Mouse (Mus musculus) neural tube, embryonic 12.5 days (tissue): ENCODE data around the gene Fem1b. TPM values are rescaled to one million over a fixed set of nuclear protein-coding genes. Genes with fewer than 3 reads are reported as not detected.
A peak's percentile ranks its signal among the peaks of the same experiment; 100 is the strongest.
"Not testable (repeated sequence)": the region's sequence is repeated elsewhere in the genome, so short reads cannot be mapped to it uniquely, and the experiment has no call there.

ENCODE experiments used
- ATAC-seq: fragments of 200-750 bp; cut with Nextera tagmentation; 2 replicates; pipeline ENCODE4 v1.8.0; 2017; ENCODE audit warnings: low read depth, mild to moderate bottlenecking, moderate TSS enrichment, moderate library complexity; ENCODE audit not compliant: low FRiP score
- H3K27ac ChIP-seq: fragments of 300-500 bp; sonication (generic); 2 replicates; pipeline ENCODE4 v1.5.1; 2016
- H3K27me3 ChIP-seq: fragments of 300-500 bp; sonication (generic); replicated peaks from 2 replicates; pipeline ENCODE4 v1.6.1; 2016; ENCODE audit warnings: mild to moderate bottlenecking
- H3K36me3 ChIP-seq: fragments of 300-500 bp; sonication (generic); 2 replicates; pipeline ENCODE4 v1.6.1; 2016; ENCODE audit warnings: mild to moderate bottlenecking
- H3K4me1 ChIP-seq: fragments of 300-500 bp; sonication (generic); 2 replicates; pipeline ENCODE4 v1.6.1; 2016
- H3K4me2 ChIP-seq: fragments of 300-500 bp; sonication (generic); replicated peaks from 2 replicates; pipeline ENCODE4 v1.6.1; 2016; ENCODE audit warnings: mild to moderate bottlenecking
- H3K4me3 ChIP-seq: fragments of 300-500 bp; sonication (generic); 2 replicates; pipeline ENCODE4 v1.5.1; 2016
- H3K9ac ChIP-seq: fragments of 300-500 bp; sonication (generic); 2 replicates; pipeline ENCODE4 v1.6.1; 2016; ENCODE audit warnings: mild to moderate bottlenecking
- H3K9me3 ChIP-seq: fragments of 300-500 bp; sonication (generic); 2 replicates; pipeline ENCODE4 v1.6.1; 2016; ENCODE audit warnings: mild to moderate bottlenecking
- WGBS: fragments of 180-500 bp; shearing (Covaris S2); methylation state at CpG from one replicate; pipeline ENCODE4 v1.1.7; 2016; 5-methylcytosine and 5-hydroxymethylcytosine counted together
- polyA plus RNA-seq: library from polyadenylated mRNA; unstranded; fragments of >200 nt; fragmentation: Nextera tagmentation; extraction: Ambion mirVana; gene quantifications from 2 replicates; pipeline ENCODE4 v1.2.1, GENCODE M21; 2016

Fem1b gene
- 49.9 and 52.8 TPM in 2 replicates for polyA plus RNA-seq

DNA sequence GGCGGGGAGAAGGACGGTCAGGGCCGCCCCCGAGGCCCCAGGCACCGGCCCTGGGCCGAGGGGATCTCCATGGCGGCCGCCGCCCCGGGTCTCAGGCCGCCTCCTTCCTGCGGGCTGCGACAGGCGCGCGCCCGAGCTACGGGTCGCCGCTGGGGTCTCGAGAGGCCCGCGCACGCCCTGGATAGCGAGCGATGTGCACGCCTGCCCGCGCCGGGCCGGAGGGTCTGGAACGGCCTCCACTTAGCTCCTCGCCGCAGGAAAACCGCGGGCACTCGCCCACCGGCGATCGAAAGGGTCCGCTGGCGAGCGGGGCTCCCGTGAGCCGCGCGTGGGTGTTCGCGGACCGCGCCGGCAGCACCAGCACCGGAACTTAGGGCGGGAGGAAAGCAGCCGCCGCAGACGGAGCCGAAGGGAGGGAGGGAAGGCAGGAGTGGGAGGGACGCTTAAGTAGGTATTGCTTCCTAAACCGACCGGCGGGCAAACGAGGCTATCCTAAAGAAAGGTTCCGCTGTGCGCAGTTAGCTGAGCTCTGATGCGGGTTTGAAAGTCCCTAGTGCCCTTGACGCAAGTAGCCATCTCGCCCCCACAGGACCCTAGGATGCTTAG lies at the start of gene Fem1b:
Fem1b (minus strand) TSS at position 419 of the 606 bp plus-strand sequence.
- H3K9me3 ChIP-seq: no peaks in the 10 kb centered on the region
- ATAC-seq: peak; percentile 90
- H3K27ac ChIP-seq: peak within 1 kb of the TSS; percentile 95
- H3K36me3 ChIP-seq: no peaks in the 10 kb centered on the region
- H3K4me2 ChIP-seq: peak within 1 kb of the TSS; percentile 92
- peaks cover 28% of the 10 kb centered on the region for H3K4me1 ChIP-seq
- H3K4me3 ChIP-seq: peak within 1 kb of the TSS; percentile 98
- H3K27me3 ChIP-seq: no peaks in the 10 kb centered on the region
- peak within 1 kb of the TSS; percentile 90 for H3K9ac ChIP-seq
- under 1% methylated on average over 68 of the region's 68 CpGs for WGBS

DNA sequence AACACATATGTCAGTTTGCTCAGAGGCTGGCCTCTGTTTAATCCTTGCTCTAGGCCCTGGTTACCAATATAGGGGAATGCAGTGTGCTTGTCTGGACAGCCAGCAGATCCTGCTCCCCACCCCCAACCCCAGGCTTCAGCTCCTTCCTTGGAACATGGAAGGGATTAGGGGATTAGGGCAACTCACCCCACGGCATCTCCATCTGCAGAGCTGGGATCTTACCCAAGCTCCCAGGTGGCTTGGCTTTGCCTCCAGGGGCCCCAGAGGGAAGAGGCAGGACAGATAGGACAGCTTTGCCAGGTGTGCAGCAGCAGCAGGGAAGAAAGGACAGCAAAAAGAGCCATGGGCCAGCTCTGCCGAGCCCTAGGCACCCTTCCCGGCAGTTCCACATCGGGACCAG lies 49.1 kb upstream of the Fem1b start:
- Histone ChIP-seq H3K36me3 (no peaks in the 10 kb centered on the region), H3K4me1 (peaks cover 22% of the 10 kb centered on the region), H3K27ac (no peak overlapping the region), H3K27me3 (no peaks in the 10 kb centered on the region), H3K9me3 (no peaks in the 10 kb centered on the region), H3K9ac (no peak overlapping the region), H3K4me2 (no peak overlapping the region), H3K4me3 (no peak overlapping the region)
- no peak for ATAC-seq
- 86% methylated on average over 4 of the region's 4 CpGs for WGBS

DNA sequence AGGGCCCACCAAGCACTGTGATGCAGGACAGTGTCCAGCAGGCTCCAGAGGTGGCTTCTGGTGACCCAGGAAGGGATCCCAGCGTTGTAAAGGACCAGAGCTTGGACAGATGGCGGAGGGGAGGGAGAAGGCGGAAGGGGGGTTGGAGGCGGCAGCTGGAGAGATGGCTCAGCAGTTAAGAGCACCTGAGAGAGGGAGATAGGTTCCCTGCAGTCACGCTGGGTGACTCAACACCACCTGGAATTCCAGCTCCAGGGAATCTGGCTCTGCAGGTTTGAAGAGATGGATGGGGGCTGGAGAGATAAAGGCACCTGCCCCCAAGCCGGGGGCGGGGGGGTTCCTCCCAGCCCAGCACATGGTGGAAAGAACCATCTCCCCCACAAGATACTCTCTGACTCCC lies 48.4 kb upstream of the Fem1b start:
- 60% methylated on average over 7 of the region's 7 CpGs for WGBS
- not testable (repeated sequence) for H3K27ac ChIP-seq

DNA sequence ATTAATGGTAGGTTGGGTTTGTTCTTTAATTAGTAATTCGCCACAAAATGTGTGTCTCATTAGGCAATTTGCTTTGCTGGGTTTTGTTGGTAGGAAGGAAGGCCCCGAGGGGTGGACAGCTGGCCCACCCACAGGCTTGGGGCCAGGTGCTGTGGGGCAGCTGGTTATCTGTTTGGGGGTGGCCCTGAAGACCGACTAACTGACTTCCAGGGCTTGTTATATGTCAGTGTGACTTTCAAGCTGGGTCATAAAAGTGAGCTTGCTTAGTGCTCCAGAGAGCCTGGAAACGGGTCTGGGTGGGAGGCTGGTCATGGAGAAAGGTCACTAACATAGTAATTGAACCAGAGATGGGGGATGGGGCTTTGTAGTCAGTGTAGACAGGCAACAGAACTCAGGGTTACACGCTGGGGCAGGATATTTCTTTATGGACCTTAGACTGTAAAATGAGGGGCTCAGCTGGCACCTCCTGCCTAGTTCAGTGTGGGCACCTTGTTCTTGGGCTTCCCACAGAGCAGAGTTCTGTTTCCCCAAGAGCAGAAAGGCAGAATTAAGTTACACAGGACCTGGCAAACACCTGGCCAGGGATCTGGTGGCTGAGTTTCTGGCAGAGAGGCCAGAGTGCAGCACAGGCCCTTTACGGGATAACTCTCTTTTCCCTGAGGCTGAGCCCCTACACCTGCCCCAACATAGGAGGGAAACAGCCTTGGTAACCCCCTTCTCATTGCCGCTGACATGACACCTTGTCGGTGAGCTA lies 46.7 kb upstream of the Fem1b start:
- Histone ChIP-seq H3K4me2 (peak overlapping the region; percentile 25), H3K9ac (no peak overlapping the region), H3K36me3 (no peaks in the 10 kb centered on the region), H3K27ac (no peak overlapping the region), H3K4me1 (peaks cover 22% of the 10 kb centered on the region), H3K27me3 (no peaks in the 10 kb centered on the region), H3K4me3 (no peak overlapping the region), H3K9me3 (no peaks in the 10 kb centered on the region)
- 34% methylated on average over 8 of the region's 8 CpGs for WGBS
- peak; percentile 77 for ATAC-seq

More for the DNA sequence above, 48.4 kb upstream of the Fem1b start:
- not testable (repeated sequence) for H3K4me2 ChIP-seq, H3K36me3 ChIP-seq, H3K27me3 ChIP-seq, ATAC-seq, H3K4me3 ChIP-seq, H3K9ac ChIP-seq, H3K9me3 ChIP-seq
- peaks cover 22% of the 10 kb centered on the region for H3K4me1 ChIP-seq

DNA sequence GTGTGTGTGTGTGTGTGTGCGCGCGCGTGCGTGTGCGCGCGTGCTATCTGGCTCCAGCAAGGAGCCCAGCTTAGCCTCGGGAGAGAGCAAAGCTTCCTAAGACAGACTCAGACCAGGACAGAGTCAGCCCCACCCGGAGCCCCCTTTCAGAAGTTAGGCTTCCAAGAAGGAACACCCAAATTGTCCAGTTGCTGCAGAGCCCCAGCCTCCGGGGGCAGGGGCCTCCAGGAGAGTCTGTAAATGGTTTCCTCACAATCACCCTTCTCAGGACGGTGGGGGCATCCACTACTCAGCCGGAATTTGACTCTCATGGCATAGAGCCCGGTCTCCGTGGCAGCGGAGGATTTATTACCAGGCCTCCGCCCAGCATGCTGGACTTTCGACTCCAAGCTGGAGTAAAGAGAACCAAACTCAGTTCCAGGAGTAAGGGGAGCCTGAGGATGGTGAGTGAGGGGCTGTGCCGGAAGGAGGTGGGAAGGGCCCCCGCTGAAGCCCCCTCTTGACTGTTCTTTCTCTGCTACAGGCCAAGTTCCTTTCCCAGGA lies 46.1 kb upstream of the Fem1b start, which contains the start of gene Calml4:
Calml4 (plus strand) TSS at position 362 of the 543 bp plus-strand sequence.
- H3K27ac ChIP-seq: no peak within 1 kb of the TSS
- ATAC-seq: peak; percentile 68
- H3K27me3 ChIP-seq: no peaks in the 10 kb centered on the region

DNA sequence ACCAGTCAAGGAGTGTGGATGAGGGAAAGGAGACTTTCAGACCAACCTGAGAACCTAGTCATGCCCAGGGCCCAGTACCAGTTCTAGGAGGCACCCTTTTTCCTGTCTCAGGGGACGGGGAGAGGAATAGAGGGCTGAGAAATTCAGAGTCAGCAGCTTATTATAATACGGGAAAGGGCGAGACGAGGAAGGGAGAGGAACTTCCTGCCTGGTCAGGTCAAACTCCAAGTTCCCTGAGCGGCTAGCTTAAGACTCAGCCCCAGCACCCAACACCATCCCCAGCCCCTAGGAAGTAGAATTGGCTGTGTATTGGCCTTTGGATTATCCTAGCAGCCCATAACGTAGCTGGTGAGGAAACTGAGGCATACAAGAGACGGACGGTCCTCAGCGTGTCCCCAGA lies 45.5 kb upstream of the Fem1b start:
- H3K4me2 ChIP-seq: no peak overlapping the region; the same call in 1 of the 2 replicates
- H3K4me3 ChIP-seq: no peak overlapping the region
- no peak overlapping the region for H3K27ac ChIP-seq
- no peak for ATAC-seq
- 85% methylated on average over 9 of the region's 9 CpGs for WGBS
- no peaks in the 10 kb centered on the region for H3K36me3 ChIP-seq
- no peaks in the 10 kb centered on the region for H3K9me3 ChIP-seq
- H3K9ac ChIP-seq: no peak overlapping the region
- no peaks in the 10 kb centered on the region for H3K27me3 ChIP-seq
- H3K4me1 ChIP-seq: peaks cover 22% of the 10 kb centered on the region

More for the DNA sequence above, 46.1 kb upstream of the Fem1b start, which contains the start of gene Calml4:
- H3K9me3 ChIP-seq: no peaks in the 10 kb centered on the region
- no peaks in the 10 kb centered on the region for H3K36me3 ChIP-seq
- H3K4me3 ChIP-seq: no peak within 1 kb of the TSS
- no peak within 1 kb of the TSS for H3K9ac ChIP-seq
- 35% methylated on average over 20 of the region's 20 CpGs for WGBS
- peak within 1 kb of the TSS; percentile 25 for H3K4me2 ChIP-seq
- H3K4me1 ChIP-seq: peaks cover 22% of the 10 kb centered on the region

DNA sequence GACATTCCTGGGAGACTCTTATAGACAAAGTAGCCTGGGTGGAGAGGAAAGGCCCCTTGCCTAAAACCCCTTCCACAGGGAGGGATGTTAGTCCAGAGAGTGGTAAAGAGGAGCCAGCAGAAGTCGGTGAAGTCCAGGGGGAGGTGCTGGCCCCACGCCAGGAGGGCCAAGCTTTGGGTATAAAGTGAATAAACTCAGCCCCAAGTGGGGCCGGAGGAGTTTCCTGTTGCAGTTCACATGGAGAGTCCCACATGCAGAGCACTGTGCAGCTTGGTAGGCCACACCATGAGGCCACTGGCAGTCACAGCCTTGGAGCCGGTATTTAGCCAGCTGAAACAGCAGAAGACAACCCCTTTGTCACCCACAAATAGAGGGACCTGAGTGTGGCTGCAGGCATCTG lies 42.7 kb upstream of the Fem1b start:
- Histone ChIP-seq H3K4me3 (no peak overlapping the region), H3K27me3 (no peaks in the 10 kb centered on the region), H3K36me3 (peaks cover 4% of the 10 kb centered on the region; the same call in 1 of the 2 replicates), H3K4me1 (peaks cover 30% of the 10 kb centered on the region), H3K9ac (no peak overlapping the region), H3K27ac (no peak overlapping the region), H3K9me3 (no peaks in the 10 kb centered on the region), H3K4me2 (no peak overlapping the region)
- WGBS: 68% methylated on average over 4 of the region's 4 CpGs
- ATAC-seq: no peak

DNA sequence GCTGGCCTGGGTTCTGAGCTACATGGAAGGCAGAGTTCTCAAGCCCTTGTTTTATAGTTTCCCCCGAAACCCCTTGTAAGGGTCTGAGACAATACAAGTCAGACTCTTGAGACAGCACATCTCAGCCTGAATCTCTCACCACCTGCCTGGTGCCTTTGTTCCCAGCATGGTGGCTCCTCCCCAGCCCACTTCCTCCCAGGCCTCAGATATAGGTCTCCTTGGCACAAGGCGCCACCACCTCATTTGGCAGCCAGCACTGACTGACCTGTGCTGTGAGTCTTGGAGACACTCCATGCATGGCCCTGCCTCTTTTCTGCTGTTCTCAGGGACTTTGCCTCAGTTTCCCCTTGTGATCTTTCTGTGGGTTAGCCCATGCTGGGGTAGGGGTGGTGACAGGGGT lies 39.8 kb upstream of the Fem1b start:
- peaks cover 8% of the 10 kb centered on the region; the same call in 1 of the 2 replicates for H3K4me1 ChIP-seq
- no peak overlapping the region for H3K4me3 ChIP-seq
- no peak overlapping the region for H3K27ac ChIP-seq
- H3K9me3 ChIP-seq: no peaks in the 10 kb centered on the region
- ATAC-seq: no peak
- peaks cover 4% of the 10 kb centered on the region; the same call in 1 of the 2 replicates for H3K36me3 ChIP-seq
- H3K27me3 ChIP-seq: no peaks in the 10 kb centered on the region
- H3K4me2 ChIP-seq: no peak overlapping the region
- WGBS: 70% methylated on average over 2 of the region's 2 CpGs
- no peak overlapping the region for H3K9ac ChIP-seq

DNA sequence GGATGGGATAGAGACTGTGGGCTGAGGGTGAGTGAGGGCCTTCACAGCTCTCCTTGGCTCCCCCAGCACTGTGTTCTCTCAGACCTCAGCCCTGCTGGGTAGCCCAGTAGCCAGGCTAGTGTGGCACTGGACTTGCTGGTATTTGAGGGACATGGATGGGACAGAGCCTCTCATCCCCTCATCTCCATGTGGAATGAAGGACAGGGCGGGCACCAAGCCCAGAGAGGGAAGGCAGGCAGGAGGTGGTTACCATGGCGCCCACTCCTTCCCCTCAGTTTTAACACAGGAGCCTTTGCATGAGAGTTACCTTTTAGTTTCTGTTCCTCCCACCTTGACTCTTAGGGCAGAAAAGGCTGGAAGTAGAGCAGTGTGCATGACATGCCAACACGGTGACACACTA lies 36.9 kb upstream of the Fem1b start:
- 88% methylated on average over 3 of the region's 3 CpGs for WGBS
- H3K4me3 ChIP-seq: no peak overlapping the region
- peaks cover 8% of the 10 kb centered on the region; the same call in 1 of the 2 replicates for H3K4me1 ChIP-seq
- no peak for ATAC-seq
- H3K9me3 ChIP-seq: no peaks in the 10 kb centered on the region
- H3K4me2 ChIP-seq: no peak overlapping the region
- H3K27ac ChIP-seq: no peak overlapping the region
- no peak overlapping the region for H3K9ac ChIP-seq
- peaks cover 4% of the 10 kb centered on the region; the same call in 1 of the 2 replicates for H3K36me3 ChIP-seq
- H3K27me3 ChIP-seq: no peaks in the 10 kb centered on the region

DNA sequence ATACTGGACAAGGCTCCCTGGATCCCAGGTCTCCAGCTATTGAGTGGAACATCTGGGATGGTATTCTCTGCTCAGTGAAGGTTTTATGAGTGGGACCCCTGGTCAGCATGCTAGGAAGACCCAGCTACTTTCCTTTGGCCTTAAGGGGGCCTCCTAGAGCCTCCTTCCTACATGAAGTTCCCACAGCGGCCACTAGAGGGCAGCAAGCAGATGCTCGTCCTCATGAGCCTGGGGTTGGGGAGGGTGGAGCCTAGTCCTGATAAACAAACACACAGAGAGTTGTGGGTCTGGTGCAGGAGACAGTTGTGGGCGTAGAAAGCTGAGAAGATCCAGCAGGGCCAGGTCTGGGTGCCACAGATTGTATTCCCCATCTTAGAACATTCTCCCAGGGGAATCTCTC lies 36.0 kb upstream of the Fem1b start:
- Histone ChIP-seq H3K4me2 (no peak overlapping the region), H3K4me3 (no peak overlapping the region), H3K4me1 (peaks cover 8% of the 10 kb centered on the region; the same call in 1 of the 2 replicates), H3K27ac (no peak overlapping the region), H3K9me3 (no peaks in the 10 kb centered on the region), H3K27me3 (no peaks in the 10 kb centered on the region), H3K36me3 (peaks cover 4% of the 10 kb centered on the region; the same call in 1 of the 2 replicates), H3K9ac (no peak overlapping the region)
- no peak for ATAC-seq
- 4% methylated on average over 3 of the region's 3 CpGs for WGBS

DNA sequence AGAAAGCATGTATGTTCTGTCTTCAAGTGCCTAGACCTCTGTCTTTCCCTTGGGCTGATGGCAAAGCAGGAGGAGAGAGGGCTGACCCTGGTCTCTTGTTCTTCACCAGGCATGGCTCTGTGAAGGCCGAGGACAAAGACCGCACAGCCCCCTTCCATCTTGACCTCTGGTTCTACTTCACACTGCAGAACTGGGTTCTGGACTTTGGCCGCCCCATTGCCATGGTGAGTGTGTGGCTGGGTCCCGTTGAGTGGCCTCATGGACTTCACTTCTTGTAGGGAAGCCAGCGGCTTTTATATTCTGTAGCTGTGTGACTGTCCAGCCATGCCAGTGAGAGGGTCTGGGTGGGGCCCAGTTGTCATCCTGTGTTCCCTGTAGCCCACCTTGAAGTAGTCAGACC lies 32.7 kb upstream of the Fem1b start:
- Histone ChIP-seq H3K4me3 (no peak overlapping the region), H3K4me2 (no peak overlapping the region), H3K27ac (no peak overlapping the region), H3K4me1 (no peaks in the 10 kb centered on the region), H3K9me3 (no peaks in the 10 kb centered on the region), H3K36me3 (no peaks in the 10 kb centered on the region), H3K27me3 (no peaks in the 10 kb centered on the region), H3K9ac (no peak overlapping the region)
- ATAC-seq: no peak
- WGBS: 97% methylated on average over 5 of the region's 5 CpGs

DNA sequence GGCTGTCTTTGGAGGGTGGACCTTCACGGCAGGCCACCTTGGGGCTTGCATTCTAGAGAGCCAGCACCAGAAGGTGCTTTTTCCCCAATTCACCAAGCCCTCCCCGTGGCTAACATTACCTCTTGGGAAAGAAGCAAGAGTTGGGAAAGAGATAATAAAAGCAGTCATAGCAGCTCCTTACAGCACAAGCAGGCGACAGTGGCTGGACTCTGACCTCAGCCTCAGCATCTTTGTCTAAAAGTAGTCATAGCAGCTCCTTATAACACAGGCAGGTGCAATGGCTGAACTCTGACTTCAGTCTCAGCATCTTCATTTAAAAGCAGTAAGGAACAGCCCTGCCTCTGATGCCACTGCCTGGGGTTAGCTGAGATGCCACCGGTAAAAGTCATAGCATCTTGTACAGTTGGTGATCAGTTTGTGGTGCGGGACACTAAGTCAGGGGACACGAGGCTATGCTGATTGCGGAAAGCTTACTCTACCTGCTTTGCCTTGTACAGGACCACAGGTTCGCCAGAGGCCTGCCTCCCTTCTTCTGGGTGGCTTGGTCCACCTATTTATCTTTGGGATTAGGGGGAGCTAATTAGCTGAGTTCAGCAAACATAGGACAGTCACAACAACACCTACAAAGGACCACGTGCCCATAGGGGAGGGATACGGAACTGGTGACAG lies 31.8 kb upstream of the Fem1b start:
- WGBS: 86% methylated on average over 10 of the region's 10 CpGs
- H3K4me2 ChIP-seq: no peak overlapping the region
- H3K36me3 ChIP-seq: no peaks in the 10 kb centered on the region
- ATAC-seq: no peak
- no peaks in the 10 kb centered on the region for H3K9me3 ChIP-seq
- peaks cover 6% of the 10 kb centered on the region for H3K4me1 ChIP-seq
- no peak overlapping the region for H3K9ac ChIP-seq
- H3K27me3 ChIP-seq: no peaks in the 10 kb centered on the region
- H3K27ac ChIP-seq: no peak overlapping the region
- no peak overlapping the region for H3K4me3 ChIP-seq
